Mouse (Mus musculus): ENCODE results near the gene Hagh.
A peak's percentile ranks its signal among the peaks of the same experiment; 100 is the strongest.

Hagh gene

DNA sequence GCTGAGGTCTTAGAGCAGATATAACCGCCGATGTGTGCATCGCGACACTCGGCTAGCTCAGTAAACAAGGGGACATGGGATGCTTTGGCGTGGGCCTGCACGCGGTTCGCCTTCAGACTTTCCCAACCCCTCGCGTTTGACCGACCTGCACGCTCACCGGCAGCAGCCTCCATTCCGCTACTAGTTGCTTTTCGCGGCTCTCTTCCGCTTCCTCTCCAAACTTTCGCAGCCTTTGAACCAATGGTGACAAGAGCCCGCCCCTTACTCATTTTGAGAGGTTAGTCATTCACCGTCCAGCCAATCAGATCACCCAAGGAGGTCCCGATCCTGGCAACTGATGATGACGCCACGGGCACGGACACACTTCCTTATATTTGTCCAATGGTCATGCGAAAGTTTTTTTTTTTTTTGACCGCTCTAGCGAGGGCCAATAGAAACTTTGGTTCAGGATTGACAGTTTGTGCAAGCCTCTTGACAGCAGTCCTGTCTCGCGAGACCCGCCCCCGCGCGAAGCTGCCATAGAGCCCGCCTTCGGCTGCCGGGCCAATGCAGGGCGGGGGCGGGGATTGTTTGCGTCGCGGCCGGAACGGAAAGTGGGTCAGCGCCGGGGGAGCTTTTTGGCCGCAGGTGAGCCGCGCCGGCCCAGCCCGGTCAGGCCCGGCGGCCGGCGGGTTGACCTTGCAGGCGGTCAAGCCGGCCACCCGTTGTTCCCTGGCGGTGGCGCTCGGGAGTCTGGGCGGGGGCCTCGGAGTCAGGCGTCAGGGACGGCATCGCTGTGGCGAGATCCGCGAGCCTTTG lies 46.4 kb downstream of the Hagh start, which contains the start of the genes Nubp2 and Spsb3:
Nubp2 (minus strand) TSS at position 216 of the 798 bp plus-strand sequence.
Spsb3 (plus strand) TSS at position 510 of the 798 bp plus-strand sequence.
- peak; percentile 89 for DNase-seq (ENCODE audit: low spot score)

DNA sequence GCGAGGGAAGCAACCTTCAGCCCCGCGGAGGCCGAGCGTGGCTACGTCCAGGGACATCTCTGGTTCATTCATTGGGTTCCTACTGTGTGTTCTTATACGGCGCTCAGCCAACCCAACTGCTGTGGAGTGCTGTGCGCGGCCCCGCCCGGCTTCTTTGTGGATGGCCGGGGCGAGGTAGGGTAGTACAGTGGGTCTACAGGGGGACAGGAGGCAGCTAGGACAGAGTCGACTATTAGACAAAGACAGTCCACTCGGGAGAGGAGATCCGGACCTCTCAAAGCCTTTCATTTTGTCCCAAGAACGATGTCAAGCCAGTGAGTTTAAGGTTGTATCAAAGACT lies 47.0 kb downstream of the Hagh start:
- DNase-seq (ENCODE audit: low spot score), result no peak

DNA sequence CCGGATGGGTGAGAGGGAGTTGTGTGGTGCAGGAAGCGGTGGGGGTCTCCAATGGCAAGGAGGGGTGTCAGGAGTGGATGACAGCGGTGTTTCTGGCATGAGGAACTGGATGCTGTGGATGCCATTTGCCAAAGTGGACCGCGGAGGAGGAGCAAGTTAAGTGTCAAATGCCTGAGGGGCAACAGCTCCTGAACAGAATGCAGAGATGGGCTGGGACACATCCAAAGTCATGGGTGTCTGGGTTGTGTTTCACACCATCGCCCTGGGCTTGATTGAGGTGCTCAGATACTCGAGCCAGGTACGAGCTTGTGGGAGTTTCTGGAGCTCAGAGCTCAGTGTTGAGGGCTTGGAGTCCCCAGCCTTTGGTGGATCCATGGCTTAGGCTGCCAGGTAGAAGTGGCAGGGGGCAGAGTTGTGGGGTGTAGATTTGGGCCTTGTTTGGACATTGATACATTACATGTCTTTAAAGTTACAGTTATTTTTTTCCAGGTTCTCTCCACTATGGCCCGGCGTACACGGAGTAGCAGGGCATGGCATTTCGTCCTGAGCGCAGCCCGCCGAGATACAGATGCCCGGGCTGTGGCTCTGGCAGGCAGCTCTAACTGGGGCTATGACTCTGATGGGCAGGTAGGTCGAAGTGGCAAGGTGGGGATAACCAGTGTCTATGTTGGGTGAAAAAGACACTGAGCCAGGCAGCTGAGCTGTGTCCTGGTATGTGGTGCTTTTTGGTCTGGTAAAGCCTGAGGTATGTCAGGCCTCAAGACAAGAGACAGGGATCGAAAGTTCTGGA lies 47.5 kb downstream of the Hagh start:
- no peak for DNase-seq (ENCODE audit: low spot score)

DNA sequence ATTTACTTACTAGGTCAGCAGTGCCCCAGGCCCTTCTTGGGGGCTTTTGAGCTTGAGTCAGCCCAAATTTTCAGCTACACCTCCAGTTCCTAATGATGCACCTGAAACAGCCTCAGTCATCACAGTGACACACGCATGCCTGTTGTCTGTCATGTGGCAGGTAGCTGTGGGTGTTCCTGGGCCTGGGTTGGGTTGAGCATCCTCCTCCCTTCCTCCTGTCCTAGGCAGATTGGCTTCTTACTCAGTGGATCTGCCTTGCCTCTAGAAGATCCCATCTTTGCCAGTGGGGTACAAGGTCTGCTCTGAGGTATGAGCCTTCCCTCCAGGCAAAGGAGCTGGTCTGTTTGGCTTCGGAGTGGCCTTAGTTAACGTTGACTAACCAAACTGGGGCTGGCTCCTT lies 48.9 kb downstream of the Hagh start:
- no peak for DNase-seq (ENCODE audit: low spot score)

DNA sequence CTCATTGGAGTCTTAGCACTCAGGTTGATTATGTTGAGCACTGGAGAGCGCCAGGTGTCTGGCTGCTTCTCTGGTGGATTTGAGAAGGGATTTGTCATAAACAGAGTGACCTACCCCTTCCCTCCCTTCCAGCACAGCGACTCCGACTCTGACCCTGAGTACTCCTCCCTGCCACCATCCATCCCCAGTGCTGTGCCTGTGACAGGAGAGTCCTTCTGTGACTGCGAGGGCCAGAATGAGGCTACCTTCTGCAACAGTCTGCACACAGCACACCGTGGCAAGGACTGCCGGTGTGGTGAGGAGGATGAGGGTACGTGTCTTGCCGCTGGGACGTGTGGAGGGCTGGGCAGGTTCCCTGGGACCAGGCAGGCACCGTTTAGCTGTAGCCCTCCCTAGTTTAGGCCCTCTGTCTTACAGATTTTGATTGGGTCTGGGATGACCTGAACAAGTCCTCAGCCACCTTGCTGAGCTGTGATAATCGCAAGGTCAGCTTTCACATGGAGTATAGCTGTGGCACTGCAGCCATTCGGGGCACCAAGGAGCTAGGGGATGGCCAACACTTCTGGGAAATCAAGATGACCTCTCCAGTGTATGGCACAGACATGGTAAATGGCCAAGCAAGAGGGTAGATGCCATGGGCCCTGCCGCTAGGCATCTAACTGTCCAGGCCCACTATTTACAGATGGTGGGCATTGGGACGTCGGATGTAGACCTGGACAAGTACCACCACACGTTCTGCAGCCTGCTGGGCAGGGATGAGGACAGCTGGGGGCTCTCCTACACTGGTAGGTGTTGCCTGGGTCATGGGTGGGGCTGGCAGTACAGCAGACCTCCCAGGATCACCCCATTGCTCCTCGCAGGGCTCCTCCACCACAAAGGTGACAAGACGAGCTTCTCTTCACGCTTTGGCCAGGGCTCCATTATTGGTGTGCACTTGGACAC lies 50.5 kb downstream of the Hagh start:
- DNase-seq (ENCODE audit: low spot score), result no peak

DNA sequence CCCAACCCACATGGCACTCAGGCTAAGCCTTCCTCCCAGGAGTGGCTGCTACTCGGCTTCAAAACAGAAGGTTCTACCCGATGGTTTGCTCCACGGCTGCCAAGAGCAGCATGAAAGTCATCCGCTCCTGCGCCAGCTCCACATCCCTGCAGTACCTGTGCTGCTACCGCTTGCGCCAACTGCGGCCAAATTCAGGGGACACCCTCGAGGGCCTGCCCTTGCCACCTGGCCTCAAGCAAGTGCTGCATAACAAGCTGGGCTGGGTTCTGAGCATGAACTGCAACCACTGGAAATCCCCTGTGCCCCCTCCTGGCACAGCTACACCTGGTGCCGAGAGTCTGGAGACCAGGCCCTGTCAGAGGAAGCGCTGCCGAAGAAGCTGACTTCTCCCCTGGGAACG lies 51.4 kb downstream of the Hagh start:
- DNase-seq (ENCODE audit: low spot score), result no peak

DNA sequence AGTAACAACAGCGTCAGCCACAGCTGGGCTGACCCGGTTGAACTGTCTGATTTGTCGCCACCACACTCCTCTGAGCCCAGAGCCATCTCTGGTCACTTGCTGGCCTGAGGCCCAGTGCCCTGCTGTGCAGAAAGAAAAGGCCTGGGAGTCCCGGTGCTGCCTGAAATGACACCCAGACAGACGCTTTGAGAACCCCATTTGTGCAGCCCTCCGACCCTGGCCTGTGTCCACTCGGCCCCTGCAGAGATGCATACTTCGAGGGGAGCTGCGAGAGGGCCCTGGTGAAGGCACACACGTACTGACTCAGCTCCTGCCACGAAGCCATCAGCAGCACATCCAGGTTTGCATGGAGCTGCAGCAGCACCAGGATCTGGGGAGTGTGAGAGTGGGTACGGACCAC lies 52.8 kb downstream of the Hagh start:
- DNase-seq (ENCODE audit: low spot score), result no peak

DNA sequence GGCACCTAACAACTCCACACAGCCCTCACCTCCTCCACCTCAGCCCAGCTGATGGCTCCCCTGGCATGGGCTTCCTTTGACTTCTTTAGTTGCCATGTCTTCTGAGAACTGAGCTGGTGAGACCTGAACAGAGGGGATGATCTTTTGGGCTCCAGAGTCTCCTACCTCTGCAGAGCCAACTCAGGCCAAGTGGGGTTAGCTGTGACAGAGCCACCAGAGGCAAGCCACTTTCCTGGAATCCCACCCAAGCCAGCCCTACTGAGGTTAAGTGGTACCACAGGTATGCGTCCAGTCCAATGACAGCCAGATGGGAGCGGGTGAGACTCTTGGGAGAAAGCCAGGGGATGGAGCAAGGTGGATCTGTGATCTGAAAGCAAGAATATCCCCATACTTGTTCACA lies 53.3 kb downstream of the Hagh start:
- no peak for DNase-seq (ENCODE audit: low spot score)

DNA sequence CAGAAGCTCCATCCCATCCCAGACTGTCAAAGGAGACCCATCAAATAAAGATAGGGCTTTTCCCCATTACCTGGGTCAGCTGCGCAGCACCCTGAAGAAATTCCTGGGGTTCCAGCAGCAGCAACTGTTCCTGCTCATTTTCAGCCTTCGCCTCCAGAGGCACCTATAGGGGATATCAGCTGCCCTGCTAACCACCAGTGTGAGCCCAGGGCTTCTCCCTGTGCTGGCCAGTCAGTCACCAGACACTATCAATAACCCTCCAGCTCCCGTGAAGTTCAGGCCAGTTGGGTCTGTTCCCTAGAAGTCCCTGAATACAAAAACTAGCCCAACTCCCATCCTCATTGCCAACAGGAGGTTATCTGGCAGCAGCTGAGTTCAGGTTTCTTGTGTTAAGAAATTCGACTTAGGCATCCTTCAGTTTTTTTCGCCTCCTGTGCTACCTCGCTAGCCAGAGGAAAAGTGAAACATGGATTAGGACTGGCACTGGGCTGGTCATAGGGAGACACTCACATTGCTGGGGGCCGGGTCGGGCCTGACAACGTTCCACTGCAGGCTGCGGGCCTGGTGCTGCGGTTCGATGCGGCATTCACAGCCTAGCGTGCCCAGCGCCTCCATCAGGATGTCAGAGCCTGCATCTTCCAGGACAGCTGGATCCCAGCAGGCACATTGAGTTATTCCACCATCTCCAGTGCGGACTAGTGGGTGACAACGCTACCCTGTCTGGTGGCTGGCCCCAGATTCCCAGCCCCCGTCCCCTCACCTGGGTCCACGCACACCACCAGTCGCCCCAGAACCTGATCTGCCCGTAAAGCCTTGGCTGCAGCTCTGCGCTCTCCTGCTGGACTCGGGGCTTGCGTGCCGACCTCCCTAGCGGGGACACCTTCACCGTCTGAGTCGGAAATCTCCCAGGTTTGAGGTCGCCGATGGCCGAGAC lies 54.4 kb downstream of the Hagh start:
- no peak for DNase-seq (ENCODE audit: low spot score)

DNA sequence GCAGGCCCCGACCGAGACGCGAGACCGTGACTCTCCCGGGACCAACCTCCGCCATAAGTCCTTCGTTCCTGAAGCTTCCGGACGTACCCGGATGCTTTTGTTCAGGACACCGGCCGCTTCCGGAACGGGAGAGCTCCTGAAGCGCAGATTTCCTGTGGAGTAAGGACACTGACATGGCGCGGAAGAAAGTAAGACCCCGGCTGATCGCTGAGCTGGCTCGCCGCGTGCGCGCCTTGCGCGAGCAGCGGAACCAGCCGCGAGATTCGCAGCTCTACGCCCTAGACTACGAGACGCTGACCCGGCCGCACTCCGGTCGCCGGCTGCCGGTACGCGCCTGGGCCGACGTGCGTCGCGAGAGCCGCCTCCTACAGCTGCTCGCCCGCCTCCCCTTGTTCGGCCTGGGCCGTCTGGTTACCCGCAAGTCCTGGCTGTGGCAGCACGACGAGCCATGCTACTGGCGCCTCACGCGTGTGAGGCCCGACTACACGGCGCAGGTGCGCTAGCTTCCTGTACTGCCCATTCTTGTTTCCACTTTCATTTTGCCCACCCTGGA lies 55.1 kb downstream of the Hagh start, which contains the start of the genes Eme2 and Mrps34:
Eme2 (minus strand) TSS at position 93 of the 553 bp plus-strand sequence.
Mrps34 (plus strand) TSS at position 122 of the 553 bp plus-strand sequence.
- DNase-seq (ENCODE audit: low spot score), result peak; percentile 73

DNA sequence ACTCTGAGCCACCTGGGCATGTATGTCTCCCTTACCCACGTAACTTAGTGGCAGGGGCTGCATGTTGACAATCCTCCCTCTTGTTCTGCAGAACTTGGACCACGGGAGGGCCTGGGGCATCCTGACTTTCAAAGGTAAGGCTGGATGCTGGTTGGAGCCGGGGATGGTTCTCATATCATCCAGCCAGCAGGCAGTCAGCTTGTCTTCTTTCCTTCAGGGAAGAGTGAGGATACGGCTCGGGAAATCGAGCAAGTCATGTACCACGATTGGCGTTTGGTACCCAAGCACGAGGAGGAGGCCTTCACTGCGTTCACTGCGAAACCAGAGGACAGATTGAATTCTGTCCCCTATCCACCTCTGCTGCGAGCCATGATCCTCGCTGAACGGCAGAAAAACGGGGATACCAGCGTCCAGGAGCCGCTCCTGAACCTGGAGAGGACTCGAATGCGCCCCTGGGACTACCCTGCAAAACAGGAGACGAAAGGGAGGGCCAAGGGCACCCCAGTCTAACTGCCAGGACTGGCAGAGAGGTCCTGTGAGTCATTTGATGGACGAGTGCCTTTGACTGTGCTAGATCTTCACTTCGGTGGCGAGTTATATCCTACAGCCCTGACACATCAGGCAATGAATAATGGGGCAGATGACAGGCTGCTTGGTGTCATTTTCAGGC lies 55.8 kb downstream of the Hagh start:
- no peak for DNase-seq (ENCODE audit: low spot score)

DNA sequence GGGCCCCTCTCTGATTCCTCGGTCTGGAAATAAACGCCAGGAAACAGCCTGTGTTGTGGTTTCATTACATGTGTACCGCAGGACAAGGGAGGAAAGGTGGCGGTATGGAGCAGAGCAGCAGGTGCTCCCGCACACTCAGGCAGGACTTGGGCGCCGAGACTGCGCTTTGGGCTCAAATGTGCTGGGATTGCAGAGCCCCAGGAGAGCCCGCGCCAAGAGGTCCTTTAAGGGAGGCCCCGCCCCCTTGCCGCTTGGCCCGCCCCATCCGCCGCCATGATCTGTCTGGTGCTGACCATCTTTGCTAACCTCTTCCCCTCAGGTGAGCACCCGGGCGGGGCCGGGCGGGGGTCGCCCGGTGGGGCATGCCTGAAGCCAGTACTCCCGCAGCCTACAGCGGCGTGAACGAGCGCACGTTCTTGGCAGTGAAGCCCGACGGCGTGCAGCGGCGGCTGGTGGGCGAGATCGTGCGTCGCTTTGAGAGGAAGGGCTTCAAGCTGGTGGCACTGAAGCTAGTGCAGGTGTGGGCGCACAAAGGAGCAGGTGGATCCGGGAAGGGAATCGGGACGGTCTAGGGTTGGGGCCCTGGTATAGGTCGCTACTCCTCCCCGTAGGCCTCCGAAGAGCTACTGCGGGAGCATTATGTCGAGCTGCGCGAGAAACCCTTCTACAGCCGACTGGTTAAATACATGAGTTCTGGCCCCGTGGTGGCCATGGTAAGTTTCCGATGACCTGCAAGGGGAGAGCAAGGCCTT lies 56.5 kb downstream of the Hagh start, which contains the start of gene Nme3:
Nme3 (plus strand) TSS at position 260 of the 752 bp plus-strand sequence.
- peak; percentile 63 for DNase-seq (ENCODE audit: low spot score)

DNA sequence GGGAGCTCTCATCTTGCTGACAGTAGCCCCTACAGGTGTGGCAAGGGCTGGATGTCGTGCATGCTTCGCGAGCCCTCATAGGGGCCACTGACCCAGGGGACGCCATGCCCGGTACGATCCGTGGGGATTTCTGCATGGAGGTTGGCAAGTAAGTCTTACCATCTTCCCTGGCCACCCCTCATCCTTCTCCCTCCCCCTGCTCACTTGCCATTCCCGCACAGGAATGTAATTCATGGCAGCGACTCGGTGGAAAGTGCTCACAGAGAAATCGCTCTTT lies 57.0 kb downstream of the Hagh start:
- no peak for DNase-seq (ENCODE audit: low spot score)

DNA sequence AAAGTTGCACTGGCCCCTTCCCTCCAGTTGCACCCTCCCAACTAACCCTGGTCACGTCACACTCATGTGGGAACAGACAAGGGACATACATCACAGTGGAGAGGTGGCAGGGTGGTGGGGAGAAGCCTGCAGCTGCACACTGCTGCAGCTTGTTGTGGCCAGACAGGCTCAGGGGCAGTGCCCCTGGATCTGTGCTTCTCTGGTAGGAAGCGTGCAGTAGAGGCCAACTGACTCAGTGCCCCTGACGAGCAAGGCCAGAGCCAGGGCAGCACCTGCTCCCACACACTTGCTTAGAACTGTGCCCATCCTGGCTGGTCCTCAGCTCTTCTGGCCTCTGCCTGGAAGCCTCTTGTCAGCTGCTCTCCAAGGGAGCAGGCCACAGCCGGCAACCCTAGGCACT lies 57.7 kb downstream of the Hagh start:
- no peak for DNase-seq (ENCODE audit: low spot score)

DNA sequence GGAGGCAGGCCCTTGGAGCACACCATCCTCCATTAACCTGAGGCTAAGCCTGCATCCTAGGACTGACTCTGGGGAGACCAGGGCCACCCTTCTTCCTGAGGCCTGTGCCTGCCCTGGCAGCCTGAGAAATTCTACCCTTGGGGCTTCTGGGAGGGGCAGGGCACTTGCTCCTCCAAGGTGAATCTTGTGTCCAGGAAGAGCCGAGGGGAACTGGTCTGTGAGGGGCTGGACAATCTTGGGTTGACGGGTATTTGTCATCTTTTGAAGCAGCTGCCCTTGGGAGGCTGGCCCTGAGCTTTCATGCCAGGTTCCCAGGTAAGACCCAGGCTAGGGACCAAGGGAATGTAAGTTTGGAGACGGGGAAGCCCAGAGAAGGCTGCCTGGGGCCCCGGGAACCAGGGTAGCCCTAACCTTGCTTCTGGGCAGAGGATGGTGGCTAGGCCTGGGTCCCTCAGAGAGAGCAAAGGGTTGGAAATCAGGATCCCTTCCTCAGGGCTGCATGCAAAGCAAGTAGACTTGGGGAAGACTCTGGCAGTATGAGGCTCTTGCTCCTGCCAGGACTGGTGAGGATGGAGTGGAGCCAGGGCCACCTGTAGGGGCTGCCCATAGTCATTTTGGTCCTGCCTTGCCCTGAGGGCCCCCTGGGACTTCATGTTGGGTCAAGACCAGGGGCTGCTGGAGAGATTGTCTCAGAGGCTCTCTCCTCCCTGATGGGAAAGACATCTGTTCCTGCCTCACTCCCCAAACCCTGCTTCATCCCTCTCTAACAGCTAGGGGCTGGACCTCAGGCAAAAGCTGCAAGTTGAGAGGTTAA lies 58.3 kb downstream of the Hagh start:
- DNase-seq (ENCODE audit: low spot score), result no peak

DNA sequence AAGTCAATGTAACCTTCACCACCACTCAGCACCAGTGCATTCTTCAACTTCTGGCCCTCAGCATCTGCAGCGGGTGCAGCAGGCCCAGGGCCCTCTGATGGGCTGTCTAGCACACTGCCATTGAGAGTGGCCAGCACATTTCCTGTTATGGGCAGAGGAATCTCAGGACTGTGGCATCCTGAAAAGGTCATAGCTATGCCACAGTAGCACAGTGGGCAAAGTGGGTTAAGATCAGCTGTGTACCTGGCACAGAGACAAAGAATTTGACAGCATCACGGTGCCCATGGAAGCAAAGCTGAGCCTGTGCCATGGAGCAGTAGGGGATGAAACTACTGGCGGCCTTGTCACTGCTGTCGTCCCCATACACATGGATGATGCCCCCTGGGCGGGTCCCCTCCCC lies 59.2 kb downstream of the Hagh start:
- DNase-seq (ENCODE audit: low spot score), result no peak

DNA sequence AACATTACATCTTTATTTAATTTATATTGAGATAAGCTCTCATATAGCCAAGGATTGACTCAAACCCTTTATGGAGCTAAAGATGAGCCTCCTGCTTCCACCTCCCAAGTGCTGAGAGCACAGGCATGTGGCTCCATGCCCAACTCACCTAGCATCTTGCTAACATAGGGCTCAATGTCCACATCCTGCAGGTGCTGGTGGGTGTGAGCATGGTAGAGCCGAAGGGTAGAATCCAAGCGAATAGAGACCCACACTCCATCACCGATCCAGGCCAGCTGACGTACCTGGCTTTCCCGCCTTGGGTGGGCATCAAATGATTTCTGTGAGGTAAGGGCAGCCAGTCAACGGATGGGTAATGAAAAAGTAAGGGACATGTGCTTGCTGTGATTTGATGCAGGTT lies 60.1 kb downstream of the Hagh start:
- DNase-seq (ENCODE audit: low spot score), result no peak

DNA sequence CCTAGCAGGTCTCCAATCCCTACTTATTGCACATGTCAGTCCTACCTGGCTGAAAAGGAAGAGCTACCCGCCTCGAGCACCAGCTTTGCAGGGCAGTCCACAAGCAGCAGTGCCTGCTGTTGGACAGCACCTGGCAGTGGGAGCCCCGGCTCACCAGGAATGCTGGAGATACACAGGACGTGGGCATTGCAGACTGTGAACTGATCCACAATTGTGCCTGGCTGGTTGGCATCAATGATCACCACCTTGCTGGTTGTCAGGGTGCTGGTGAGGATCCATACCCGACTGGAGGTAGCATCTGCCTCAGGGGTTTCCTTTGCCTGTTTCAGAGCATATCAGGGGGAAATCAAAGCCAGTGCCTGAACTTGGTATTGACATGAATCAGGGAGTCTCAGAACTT lies 62.2 kb downstream of the Hagh start:
- no peak for DNase-seq (ENCODE audit: low spot score)

Measured in ovary, postnatal 14 days (tissue).